Mouse (Mus musculus): ENCODE measurements around the gene Pkhd1.
"Not testable (repeated sequence)": the region's sequence is repeated elsewhere in the genome, so short reads cannot be mapped to it uniquely, and the experiment has no call there.

Gene Pkhd1

GRCm38 (mm10) chr1:20301631-20302030, 316.2 kb downstream of the Pkhd1 start:
- DNase-seq (ENCODE audit: low read depth, low spot score) = peak; percentile 36

- no peak for DNase-seq (ENCODE audit: low read depth, low spot score)
Measured at GRCm38 (mm10) chr1:20288696-20289095, 329.2 kb downstream of the Pkhd1 start.

- DNase-seq (ENCODE audit: low read depth, low spot score) = no peak
Measured at GRCm38 (mm10) chr1:20260403-20260802, 357.5 kb downstream of the Pkhd1 start.

GRCm38 (mm10) chr1:20248169-20248568, 369.7 kb downstream of the Pkhd1 start:
- DNase-seq (ENCODE audit: low read depth, low spot score) = no peak

GRCm38 (mm10) chr1:20216681-20217080, 401.2 kb downstream of the Pkhd1 start:
- DNase-seq (ENCODE audit: low read depth, low spot score) = no peak

GRCm38 (mm10) chr1:20190444-20190843, 427.4 kb downstream of the Pkhd1 start:
- DNase-seq (ENCODE audit: low read depth, low spot score) = no peak

- DNase-seq (ENCODE audit: low read depth, low spot score) = no peak
Measured at GRCm38 (mm10) chr1:20180157-20180556, 437.7 kb downstream of the Pkhd1 start.

GRCm38 (mm10) chr1:20171199-20171598, 446.7 kb downstream of the Pkhd1 start:
- no peak for DNase-seq (ENCODE audit: low read depth, low spot score)

- DNase-seq (ENCODE audit: low read depth, low spot score) = not testable (repeated sequence)
Measured at GRCm38 (mm10) chr1:20150627-20151026, 467.2 kb downstream of the Pkhd1 start.

GRCm38 (mm10) chr1:20150016-20150415, 467.8 kb downstream of the Pkhd1 start:
- DNase-seq (ENCODE audit: low read depth, low spot score) = no peak

GRCm38 (mm10) chr1:20136205-20136604, 481.7 kb downstream of the Pkhd1 start:
- DNase-seq (ENCODE audit: low read depth, low spot score) = peak; percentile 14

- DNase-seq (ENCODE audit: low read depth, low spot score) = no peak
Measured at GRCm38 (mm10) chr1:20135065-20135618, 482.7 kb downstream of the Pkhd1 start.

- DNase-seq (ENCODE audit: low read depth, low spot score) = no peak
Measured at GRCm38 (mm10) chr1:20133636-20134035, 484.2 kb downstream of the Pkhd1 start.

GRCm38 (mm10) chr1:20131786-20132596, 485.9 kb downstream of the Pkhd1 start:
- no peak for DNase-seq (ENCODE audit: low read depth, low spot score)

GRCm38 (mm10) chr1:20117331-20117730, 500.5 kb downstream of the Pkhd1 start:
- no peak for DNase-seq (ENCODE audit: low read depth, low spot score)

- peak; percentile 82 for DNase-seq (ENCODE audit: low read depth, low spot score)
Measured at GRCm38 (mm10) chr1:20069733-20070132, 548.1 kb downstream of the Pkhd1 start.

GRCm38 (mm10) chr1:20058245-20058644, 559.6 kb downstream of the Pkhd1 start:
- peak; percentile 21 for DNase-seq (ENCODE audit: low read depth, low spot score)

GRCm38 (mm10) chr1:20039389-20039788, 578.5 kb downstream of the Pkhd1 start:
- peak; percentile 13 for DNase-seq (ENCODE audit: low read depth, low spot score)

- DNase-seq (ENCODE audit: low read depth, low spot score) = no peak
Measured at GRCm38 (mm10) chr1:20035277-20035676, 582.6 kb downstream of the Pkhd1 start.

GRCm38 (mm10) chr1:20018198-20018925, 599.5 kb downstream of the Pkhd1 start:
- no peak for DNase-seq (ENCODE audit: low read depth, low spot score)

- DNase-seq (ENCODE audit: low read depth, low spot score) = no peak
Measured at GRCm38 (mm10) chr1:20017619-20018018, 600.2 kb downstream of the Pkhd1 start.
